Mouse (Mus musculus) forebrain, embryonic 14.5 days (tissue): ENCODE data around the gene Fchsd2. TPM values are rescaled to one million over a fixed set of nuclear protein-coding genes. Genes with fewer than 3 reads are reported as not detected.

Source experiments
- ATAC-seq: fragments of 200-750 bp; cut with Nextera tagmentation; 2 replicates; pipeline ENCODE4 v1.8.0; 2017; ENCODE audit warnings: mild to moderate bottlenecking, moderate library complexity
- DNase-seq: peaks from one replicate; pipeline ENCODE4 v3.0.0-alpha.2; 2015; ENCODE audit warnings: low spot score
- H3K27ac ChIP-seq: fragments of 300-500 bp; sonication (generic); 2 replicates; pipeline ENCODE4 v1.5.1; 2014; ENCODE audit warnings: low read depth, mild to moderate bottlenecking, control low read depth, low read length, moderate library complexity
- H3K27me3 ChIP-seq: fragments of 300-500 bp; sonication (generic); replicated peaks from 2 replicates; pipeline ENCODE4 v1.6.1; 2014; ENCODE audit warnings: low read length, control low read depth, mixed read lengths; ENCODE audit not compliant: control insufficient read depth, insufficient read depth
- H3K36me3 ChIP-seq: fragments of 300-500 bp; sonication (generic); 2 replicates; pipeline ENCODE4 v1.6.1; 2014; ENCODE audit warnings: low read length, control low read depth; ENCODE audit not compliant: control insufficient read depth, insufficient read depth
- H3K4me1 ChIP-seq: fragments of 300-500 bp; sonication (generic); 2 replicates; pipeline ENCODE4 v1.6.1; 2014; ENCODE audit warnings: antibody characterized with exemption, low read length, control low read depth; ENCODE audit not compliant: control insufficient read depth, insufficient read depth
- H3K4me2 ChIP-seq: fragments of 300-500 bp; sonication (generic); 2 replicates; pipeline ENCODE4 v1.6.1; 2014; ENCODE audit warnings: mild to moderate bottlenecking, control low read depth, low read length
- H3K4me3 ChIP-seq: fragments of 300-500 bp; sonication (generic); 2 replicates; pipeline ENCODE4 v1.5.1; 2014; ENCODE audit warnings: low read depth, low read length, control low read depth
- H3K9ac ChIP-seq: fragments of 300-500 bp; sonication (generic); 2 replicates; pipeline ENCODE4 v1.6.1; 2014; ENCODE audit warnings: mild to moderate bottlenecking, low read length, control low read depth, moderate library complexity
- H3K9me3 ChIP-seq: fragments of 300-500 bp; sonication (generic); replicated peaks from 2 replicates; pipeline ENCODE4 v1.6.1; 2016; ENCODE audit warnings: low read length, control low read depth, mixed read lengths; ENCODE audit not compliant: control insufficient read depth
- WGBS: fragments of 180-500 bp; shearing (Covaris S2); extraction: QIAGEN DNeasy Blood & Tissue Kit; methylation state at CpG from one replicate; pipeline ENCODE4 v1.1.7; 2014; 5-methylcytosine and 5-hydroxymethylcytosine counted together
- polyA plus RNA-seq: library from polyadenylated mRNA; unstranded; fragments of >200 nt; fragmentation: Nextera tagmentation; extraction: Ambion mirVana; gene quantifications from 2 replicates; pipeline ENCODE4 v1.2.1, GENCODE M21; 2014

Gene Fchsd2
- polyA plus RNA-seq, 1 experiment from 2014 or later = 27.9 TPM

GRCm38 (mm10) chr7:101171002-101171401, 78.3 kb downstream of the Fchsd2 start:
- DNase-seq (no peak), ATAC-seq (no peak)
- no peak overlapping the region for H3K27ac ChIP-seq
- no peak overlapping the region for H3K4me2 ChIP-seq
- H3K9me3 ChIP-seq = no peaks in the 10 kb centered on the region
- H3K36me3 ChIP-seq = no peaks in the 10 kb centered on the region
- WGBS = 91% methylated on average over 1 of the region's 1 CpGs
- H3K4me3 ChIP-seq = no peak overlapping the region
- peaks cover 2% of the 10 kb centered on the region; the same call in 1 of the 2 replicates for H3K4me1 ChIP-seq
- no peaks in the 10 kb centered on the region for H3K27me3 ChIP-seq
- no peak overlapping the region for H3K9ac ChIP-seq

DNA sequence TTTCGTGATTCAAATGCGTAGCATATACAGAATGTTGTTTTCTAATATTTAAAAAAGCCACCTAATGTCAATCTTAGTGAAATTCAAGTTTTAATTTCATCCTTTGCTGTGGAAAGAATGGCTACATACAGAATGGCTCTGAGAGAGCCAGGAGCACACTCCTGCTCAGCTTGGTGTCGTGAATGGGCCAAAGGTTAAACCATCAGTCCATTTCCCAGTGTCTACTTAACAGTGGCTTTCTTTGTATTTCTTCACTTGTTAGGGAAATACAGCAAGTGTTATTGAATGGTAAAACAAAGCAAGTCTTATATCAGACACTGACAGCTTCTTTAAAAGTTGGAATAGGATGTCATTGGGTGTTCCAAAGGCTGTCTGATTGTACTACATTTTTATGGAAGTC, 80.7 kb downstream of the Fchsd2 start:
- H3K4me3 ChIP-seq = no peak overlapping the region
- no peak overlapping the region for H3K4me2 ChIP-seq
- no peak overlapping the region for H3K9ac ChIP-seq
- 80% methylated on average over 3 of the region's 3 CpGs for WGBS
- no peak for ATAC-seq
- no peak for DNase-seq
- no peak overlapping the region for H3K27ac ChIP-seq
- no peaks in the 10 kb centered on the region for H3K27me3 ChIP-seq
- H3K36me3 ChIP-seq = no peaks in the 10 kb centered on the region
- H3K4me1 ChIP-seq = peaks cover 2% of the 10 kb centered on the region; the same call in 1 of the 2 replicates
- H3K9me3 ChIP-seq = no peaks in the 10 kb centered on the region

DNA sequence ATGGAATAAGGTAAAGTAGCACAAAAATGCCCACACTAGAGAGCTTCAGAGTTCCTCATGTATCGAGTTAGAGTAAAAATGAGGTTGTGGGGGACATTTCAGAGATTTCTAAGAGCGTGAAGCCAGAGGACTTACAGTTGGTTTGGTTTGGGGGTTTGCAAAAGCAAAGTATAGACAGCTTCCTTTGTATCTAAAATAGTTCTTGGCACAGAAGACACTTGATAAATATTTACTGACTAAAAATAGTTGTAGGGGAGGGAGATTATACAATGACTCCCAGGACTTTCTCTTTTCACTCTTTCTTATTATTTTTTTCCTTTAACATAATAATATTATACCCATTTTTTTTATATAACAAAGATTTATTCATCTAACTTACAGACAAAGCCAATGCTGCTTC, 86.1 kb downstream of the Fchsd2 start:
- H3K4me3 ChIP-seq = no peak overlapping the region
- H3K9ac ChIP-seq = no peak overlapping the region
- no peaks in the 10 kb centered on the region for H3K27me3 ChIP-seq
- 94% methylated on average over 2 of the region's 2 CpGs for WGBS
- DNase-seq = no peak
- no peak overlapping the region for H3K27ac ChIP-seq
- ATAC-seq = no peak
- no peaks in the 10 kb centered on the region for H3K36me3 ChIP-seq
- no peak overlapping the region for H3K4me2 ChIP-seq
- H3K9me3 ChIP-seq = no peaks in the 10 kb centered on the region
- no peaks in the 10 kb centered on the region for H3K4me1 ChIP-seq

DNA sequence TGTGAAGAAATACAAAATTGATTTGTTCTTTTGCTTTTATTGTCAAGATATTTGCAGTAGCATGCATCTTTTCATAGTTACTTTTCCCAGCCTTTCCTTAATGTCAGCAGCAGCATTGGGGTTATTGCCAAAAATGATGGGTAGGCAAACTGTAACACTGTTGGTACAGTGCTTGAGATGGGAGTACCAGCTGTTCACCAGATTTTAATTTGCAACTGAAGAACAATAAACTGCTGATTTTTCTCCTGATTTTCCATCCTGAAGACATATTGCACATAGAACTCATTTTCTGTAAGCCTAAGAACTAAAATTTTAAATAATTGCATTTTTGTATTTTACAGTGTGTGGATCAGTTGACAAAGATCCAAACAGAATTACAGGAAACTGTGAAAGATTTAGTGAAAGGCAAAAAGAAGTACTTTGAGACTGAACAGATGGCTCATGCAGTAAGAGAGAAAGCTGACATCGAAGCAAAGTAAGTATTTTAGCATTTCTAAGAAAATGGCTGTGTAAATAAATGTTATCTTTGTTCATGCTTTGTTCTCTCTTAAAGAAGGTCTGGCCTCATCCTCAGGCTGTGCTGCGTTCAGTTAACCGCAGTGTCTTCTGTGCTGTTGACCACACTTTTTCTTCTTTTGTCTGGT, 98.8 kb downstream of the Fchsd2 start:
- H3K4me3 ChIP-seq = no peak overlapping the region
- no peak overlapping the region for H3K9ac ChIP-seq
- no peaks in the 10 kb centered on the region for H3K4me1 ChIP-seq
- no peak overlapping the region; the same call in 1 of the 2 replicates for H3K4me2 ChIP-seq
- WGBS = 66% methylated on average over 3 of the region's 3 CpGs
- no peaks in the 10 kb centered on the region for H3K9me3 ChIP-seq
- peak; percentile 83 for DNase-seq
- peaks cover 9% of the 10 kb centered on the region; the same call in 1 of the 2 replicates for H3K36me3 ChIP-seq
- ATAC-seq = peak; percentile 87
- peak overlapping the region; percentile 68 for H3K27ac ChIP-seq
- no peaks in the 10 kb centered on the region for H3K27me3 ChIP-seq

- Histone ChIP-seq H3K4me2 (no peak overlapping the region), H3K9me3 (no peaks in the 10 kb centered on the region), H3K27me3 (no peaks in the 10 kb centered on the region), H3K4me1 (no peaks in the 10 kb centered on the region), H3K36me3 (no peaks in the 10 kb centered on the region), H3K4me3 (no peak overlapping the region), H3K9ac (no peak overlapping the region), H3K27ac (no peak overlapping the region)
- DNase-seq (no peak), ATAC-seq (no peak)
- 96% methylated on average over 1 of the region's 1 CpGs for WGBS
These were observed 118.2 kb downstream of the Fchsd2 start for GRCm38 (mm10) chr7:101210826-101211225.

- H3K4me2 ChIP-seq = no peak overlapping the region
- H3K27me3 ChIP-seq = no peaks in the 10 kb centered on the region
- no peak for ATAC-seq
- H3K27ac ChIP-seq = no peak overlapping the region
- H3K4me3 ChIP-seq = no peak overlapping the region
- no peaks in the 10 kb centered on the region for H3K9me3 ChIP-seq
- H3K9ac ChIP-seq = no peak overlapping the region
- DNase-seq = no peak
- H3K36me3 ChIP-seq = no peaks in the 10 kb centered on the region
- no peaks in the 10 kb centered on the region for H3K4me1 ChIP-seq
- WGBS = 89% methylated on average over 3 of the region's 3 CpGs
These were observed 121.0 kb downstream of the Fchsd2 start for GRCm38 (mm10) chr7:101213515-101214263.

DNA sequence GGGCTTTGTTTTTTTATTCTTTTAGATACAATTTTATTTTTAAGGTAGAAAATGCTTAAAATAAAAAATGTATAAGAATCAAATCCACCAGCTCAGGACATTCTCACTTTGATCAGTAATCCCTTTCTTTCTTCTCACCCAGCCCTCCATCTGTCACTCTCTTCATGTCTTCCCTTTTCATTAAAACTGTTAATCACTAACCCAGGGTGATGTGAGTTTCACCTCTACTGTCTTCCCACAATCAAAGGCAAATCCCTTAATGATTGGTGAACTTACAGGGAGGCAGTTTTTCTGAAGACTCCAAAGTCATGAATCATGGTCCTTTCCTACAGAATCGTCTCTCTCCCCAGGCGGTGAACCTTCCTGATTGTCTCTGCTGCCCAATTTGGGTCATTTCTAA, 124.1 kb downstream of the Fchsd2 start:
- 78% methylated on average over 2 of the region's 2 CpGs for WGBS
- H3K4me2 ChIP-seq = no peak overlapping the region
- no peaks in the 10 kb centered on the region for H3K27me3 ChIP-seq
- H3K27ac ChIP-seq = no peak overlapping the region
- no peak for DNase-seq
- H3K9ac ChIP-seq = no peak overlapping the region
- no peak overlapping the region for H3K4me3 ChIP-seq
- no peaks in the 10 kb centered on the region for H3K4me1 ChIP-seq
- no peak for ATAC-seq
- H3K9me3 ChIP-seq = no peaks in the 10 kb centered on the region
- no peaks in the 10 kb centered on the region for H3K36me3 ChIP-seq

GRCm38 (mm10) chr7:101223501-101223900, 130.8 kb downstream of the Fchsd2 start:
- DNase-seq = no peak
- no peak overlapping the region for H3K4me2 ChIP-seq
- H3K4me1 ChIP-seq = no peaks in the 10 kb centered on the region
- H3K9ac ChIP-seq = no peak overlapping the region
- no peak overlapping the region for H3K27ac ChIP-seq
- no peaks in the 10 kb centered on the region for H3K36me3 ChIP-seq
- WGBS = 96% methylated on average over 2 of the region's 2 CpGs
- ATAC-seq = no peak
- H3K4me3 ChIP-seq = no peak overlapping the region
- no peaks in the 10 kb centered on the region for H3K9me3 ChIP-seq
- no peaks in the 10 kb centered on the region for H3K27me3 ChIP-seq

GRCm38 (mm10) chr7:101229336-101229735, 136.7 kb downstream of the Fchsd2 start:
- WGBS = 64% methylated on average over 1 of the region's 1 CpGs
- ATAC-seq (no peak), DNase-seq (no peak)

More at GRCm38 (mm10) chr7:101229336-101229735, 136.7 kb downstream of the Fchsd2 start:
- H3K4me3 ChIP-seq = no peak overlapping the region
- H3K27me3 ChIP-seq = no peaks in the 10 kb centered on the region
- 0 out of 2 replicates have a peak, but pooled peaks cover 2% of the 10 kb centered on the region for H3K4me1 ChIP-seq
- H3K4me2 ChIP-seq = no peak overlapping the region
- H3K9me3 ChIP-seq = no peaks in the 10 kb centered on the region
- no peak overlapping the region for H3K27ac ChIP-seq
- H3K9ac ChIP-seq = no peak overlapping the region
- peaks cover 4% of the 10 kb centered on the region; the same call in 1 of the 2 replicates for H3K36me3 ChIP-seq
